Mouse (Mus musculus) cerebellum, adult 2 months (tissue): Measurements from ENCODE around the gene Gm2016. TPM values are rescaled to one million over a fixed set of nuclear protein-coding genes. Genes with fewer than 3 reads are reported as not detected.
"Not testable (repeated sequence)": the region's sequence is repeated elsewhere in the genome, so short reads cannot be mapped to it uniquely, and the experiment has no call there.

Source experiments
- DNase-seq, 2 experiments: peaks; one replicate each; pipeline ENCODE4 v3.0.0; 2021
- H3K27ac ChIP-seq: fragments of 200-500 bp; 2 replicates; pipeline ENCODE4 v1.5.1; 2012; ENCODE audit warnings: low read length, control low read depth, inconsistent platforms; ENCODE audit not compliant: insufficient read depth
- H3K27me3 ChIP-seq: fragments of 200-500 bp; 2 replicates; pipeline ENCODE4 v1.6.1; 2012; ENCODE audit warnings: inconsistent platforms, mild to moderate bottlenecking, low read length, moderate library complexity; ENCODE audit not compliant: control insufficient read depth, insufficient read depth
- H3K4me1 ChIP-seq: fragments of 200-500 bp; 2 replicates; pipeline ENCODE4 v1.6.1; 2011; ENCODE audit warnings: low read length; ENCODE audit not compliant: control insufficient read depth, insufficient read depth
- H3K4me3 ChIP-seq: fragments of 200-500 bp; replicated peaks from 2 replicates; pipeline ENCODE3; 2011; ENCODE audit warnings: mild to moderate bottlenecking, low read depth, low read length, control low read depth; ENCODE audit not compliant: insufficient read depth
- WGBS: fragments of 180-500 bp; shearing (Covaris S2); methylation state at CpG from one replicate; pipeline ENCODE4 v1.1.7; 2018; 5-methylcytosine and 5-hydroxymethylcytosine counted together
- polyA plus RNA-seq: library from polyadenylated mRNA; depleted of rRNA; stranded (reverse); fragments of >200 nt; gene quantifications from 2 replicates; pipeline ENCODE4 v1.2.3, GENCODE M21; 2012; rRNA removed

The Gm2016 gene
- not detected in 2 replicates for polyA plus RNA-seq

GRCm38 (mm10) chr12:87873772-87874171 lies at the start of gene Gm2016:
Gm2016 (plus strand) TSS chr12:87874072.
- DNase-seq, H3K4me3 ChIP-seq, H3K27me3 ChIP-seq, H3K27ac ChIP-seq, H3K4me1 ChIP-seq: not testable (repeated sequence)
- whole genome bisulfite sequencing: 83% methylated on average over 5 of the region's 5 CpGs

- 72% methylated on average over 2 of the region's 2 CpGs for WGBS
- H3K27me3 ChIP-seq, H3K4me1 ChIP-seq, H3K4me3 ChIP-seq, H3K27ac ChIP-seq, DNase-seq: not testable (repeated sequence)
These were observed 31.6 kb upstream of the Gm2016 start, which contains the start of gene Gm2001 for GRCm38 (mm10) chr12:87842239-87842638. Gm2001 (minus strand) TSS chr12:87842339.

GRCm38 (mm10) chr12:87850657-87851056 lies 23.2 kb upstream of the Gm2016 start:
- H3K4me1 ChIP-seq, DNase-seq, H3K4me3 ChIP-seq, H3K27me3 ChIP-seq, H3K27ac ChIP-seq: not testable (repeated sequence)
- no CpG with 5 or more reads among the region's 2 CpGs for WGBS

- H3K4me3 ChIP-seq, H3K4me1 ChIP-seq, H3K27ac ChIP-seq, H3K27me3 ChIP-seq, DNase-seq: not testable (repeated sequence)
- WGBS: 85% methylated on average over 1 of the region's 1 CpGs
These were observed 17.8 kb upstream of the Gm2016 start for GRCm38 (mm10) chr12:87856067-87856466.

- not testable (repeated sequence) for H3K27ac ChIP-seq, H3K4me3 ChIP-seq, DNase-seq, H3K27me3 ChIP-seq, H3K4me1 ChIP-seq
- 83% methylated on average over 23 of the region's 23 CpGs for WGBS
These were observed 11.9 kb upstream of the Gm2016 start for GRCm38 (mm10) chr12:87861740-87862692.

GRCm38 (mm10) chr12:87863638-87864037 lies 10.2 kb upstream of the Gm2016 start:
- 81% methylated on average over 10 of the region's 11 CpGs for WGBS

GRCm38 (mm10) chr12:87864048-87864447 lies 9.8 kb upstream of the Gm2016 start:
- not testable (repeated sequence) for H3K4me3 ChIP-seq, H3K4me1 ChIP-seq, H3K27me3 ChIP-seq, H3K27ac ChIP-seq, DNase-seq
- 73% methylated on average over 2 of the region's 2 CpGs for WGBS

More at GRCm38 (mm10) chr12:87863638-87864037, 10.2 kb upstream of the Gm2016 start:
- H3K4me3 ChIP-seq, DNase-seq, H3K4me1 ChIP-seq, H3K27me3 ChIP-seq, H3K27ac ChIP-seq: not testable (repeated sequence)

GRCm38 (mm10) chr12:87895070-87895469 lies 21.2 kb downstream of the Gm2016 start, which contains the start of gene Gm2022:
Gm2022 (plus strand) TSS chr12:87895370.
- H3K4me1 ChIP-seq, H3K27me3 ChIP-seq, DNase-seq, H3K27ac ChIP-seq, H3K4me3 ChIP-seq: not testable (repeated sequence)
- 92% methylated on average over 1 of the region's 1 CpGs for WGBS

GRCm38 (mm10) chr12:87919721-87920120 lies 45.8 kb downstream of the Gm2016 start, which contains the start of gene Gm2035:
Gm2035 (minus strand) TSS chr12:87919857.
- DNase-seq, H3K4me3 ChIP-seq, H3K27ac ChIP-seq, H3K4me1 ChIP-seq, H3K27me3 ChIP-seq: not testable (repeated sequence)
- 57% methylated on average over 2 of the region's 2 CpGs for WGBS

Other genes starting within 250 kb of the Gm2016 start
- not detected in 2 replicates for gene Gm16381, start 229.5 kb upstream of the Gm2016 start, polyA plus RNA-seq
- gene Gm21319, start 98.3 kb upstream of the Gm2016 start, polyA plus RNA-seq: not detected in 2 replicates
- not detected in 2 replicates for gene Gm21936, start 78.6 kb upstream of the Gm2016 start, polyA plus RNA-seq
- not detected in 2 replicates for gene BB287469, start 57.5 kb upstream of the Gm2016 start, polyA plus RNA-seq
- not detected in 2 replicates for gene Gm2001, start 31.7 kb upstream of the Gm2016 start, polyA plus RNA-seq
- gene Gm2022, start 21.3 kb downstream of the Gm2016 start, polyA plus RNA-seq: not detected in 2 replicates
- gene Gm2035, start 45.8 kb downstream of the Gm2016 start, polyA plus RNA-seq: not detected in 2 replicates
- gene Gm2042, start 80.0 kb downstream of the Gm2016 start, polyA plus RNA-seq: not detected in 2 replicates
- not detected in 2 replicates for gene Gm2075, start 137.8 kb downstream of the Gm2016 start, polyA plus RNA-seq
- gene Gm6803, start 144.7 kb downstream of the Gm2016 start, polyA plus RNA-seq: not detected in 2 replicates
- not detected in 2 replicates for gene Gm2056, start 152.9 kb downstream of the Gm2016 start, polyA plus RNA-seq
- gene Gm16368, start 209.6 kb downstream of the Gm2016 start, polyA plus RNA-seq: not detected in 2 replicates